ENCODE assay signal across 13 mouse cellular contexts in genomic region chr19:53726755-53727154, GRCm38 (mm10). TPM values are rescaled to one million over a fixed set of nuclear protein-coding genes. Genes with fewer than 3 reads are reported as not detected.
DNase-seq lines count a peak whose midpoint lies in the region; ATAC-seq and TF ChIP-seq lines count a peak whose summit lies in the region.
"Had no signal": no experiment of that assay in that cellular context is flagged by ENCODE, and none has a peak within 500 bp of the region (broad histone marks: within the 10 kb centered on the region; RNA-seq: fewer than 3 reads in every experiment).

No protein-coding gene starts in this region.

- ATAC-seq in kidney, postnatal 0 days (replicated peaks; ENCODE audit: low FRiP score, low read depth): 0 out of 2 replicates have a peak, but pooled peaks have one; percentile 37
- no peak for ATAC-seq in heart, postnatal 0 days (ENCODE audit: insufficient read depth, low read depth)
- no peak for ATAC-seq in liver, postnatal 0 days

- H3K9ac ChIP-seq in kidney, postnatal 0 days (ENCODE audit: low read depth, low read length): no peak overlapping the region
- no peak overlapping the region for H3K9ac ChIP-seq in heart, postnatal 0 days (replicated peaks; ENCODE audit: low read depth, low read length)
- no peak overlapping the region for H3K9ac ChIP-seq in liver, postnatal 0 days (replicated peaks)
- H3K9ac ChIP-seq: hindbrain, embryonic 13.5 days; intestine, embryonic 15.5 days; neural tube, embryonic 13.5 days had no signal

- no peak for TF ChIP-seq EP300 in heart, postnatal 0 days (IDR thresholded peaks at IDR 0.05; ENCODE audit: low read depth)
- no peak for TF ChIP-seq EP300 in liver, postnatal 0 days (IDR thresholded peaks at IDR 0.05; ENCODE audit: low read depth)

- 0 out of 2 replicates have a peak overlapping the region, but pooled peaks have one; percentile 38 for H3K27ac ChIP-seq in heart, embryonic 10.5 days
- H3K27ac ChIP-seq in kidney, postnatal 0 days: no peak overlapping the region
- peak overlapping the region; percentile 78 for H3K27ac ChIP-seq in heart, postnatal 0 days (ENCODE audit: low read depth)
- H3K27ac ChIP-seq in liver, postnatal 0 days (ENCODE audit: low read depth): no peak overlapping the region
- H3K27ac ChIP-seq: hindbrain, embryonic 13.5 days; intestine, embryonic 15.5 days; neural tube, embryonic 13.5 days had no signal

- no peak for DNase-seq in heart, embryonic 10.5 days (ENCODE audit: low spot score)
- DNase-seq in heart, postnatal 14 days: no peak
- no peak for DNase-seq in kidney, postnatal 0 days (ENCODE audit: low spot score)
- no peak for DNase-seq in kidney, adult 11 months
- no peak for DNase-seq in heart, postnatal 0 days (ENCODE audit: low spot score)
- no peak for DNase-seq in cerebellum, adult 9-10 months
- no peak for DNase-seq in liver, postnatal 0 days
- DNase-seq: cerebellum, adult 9-11 months; layer of hippocampus, postnatal 36 days; left cerebral cortex, postnatal 4 days had no signal

- no peak overlapping the region for H3K4me3 ChIP-seq in heart, embryonic 10.5 days
- no peak overlapping the region for H3K4me3 ChIP-seq in kidney, postnatal 0 days (replicated peaks; ENCODE audit: low read depth, low read length)
- no peak overlapping the region for H3K4me3 ChIP-seq in heart, postnatal 0 days (ENCODE audit: low read depth, low read length)
- H3K4me3 ChIP-seq in liver, postnatal 0 days (ENCODE audit: low read depth, low read length): no peak overlapping the region
- H3K4me3 ChIP-seq: hindbrain, embryonic 13.5 days; intestine, embryonic 15.5 days; neural tube, embryonic 13.5 days had no signal

- peaks cover 71% of the 10 kb centered on the region for H3K4me1 ChIP-seq in heart, embryonic 10.5 days
- H3K4me1 ChIP-seq in kidney, postnatal 0 days (replicated peaks; ENCODE audit: insufficient read depth, low read length): no peaks in the 10 kb centered on the region; the same call in 1 of the 2 replicates
- H3K4me1 ChIP-seq in heart, postnatal 0 days (ENCODE audit: control insufficient read depth, insufficient read depth): peaks cover 49% of the 10 kb centered on the region
- peaks cover 1% of the 10 kb centered on the region; the same call in 1 of the 2 replicates for H3K4me1 ChIP-seq in liver, postnatal 0 days (ENCODE audit: insufficient read depth)

- H3K27me3 ChIP-seq in heart, embryonic 10.5 days (ENCODE audit: insufficient read depth, poor library complexity, severe bottlenecking): no peaks in the 10 kb centered on the region
- H3K27me3 ChIP-seq in kidney, postnatal 0 days (ENCODE audit: insufficient read depth, low read length): no peaks in the 10 kb centered on the region
- no peaks in the 10 kb centered on the region for H3K27me3 ChIP-seq in heart, postnatal 0 days (ENCODE audit: control insufficient read depth, insufficient read depth, low read length)
- no peaks in the 10 kb centered on the region for H3K27me3 ChIP-seq in liver, postnatal 0 days (ENCODE audit: insufficient read depth, low read length)
- H3K27me3 ChIP-seq: hindbrain, embryonic 13.5 days; intestine, embryonic 15.5 days; neural tube, embryonic 13.5 days had no signal

- H3K4me2 ChIP-seq in kidney, postnatal 0 days (ENCODE audit: low read length): peak overlapping the region; percentile 55; the same call in 1 of the 2 replicates
- H3K4me2 ChIP-seq in heart, postnatal 0 days (ENCODE audit: low read depth, low read length): no peak overlapping the region
- no peak overlapping the region for H3K4me2 ChIP-seq in liver, postnatal 0 days (ENCODE audit: low read depth, low read length)
- H3K4me2 ChIP-seq: hindbrain, embryonic 13.5 days had no signal

- no peak for TF ChIP-seq CTCF in kidney, postnatal 0 days (IDR thresholded peaks at IDR 0.05; ENCODE audit: low read depth)
- no peak for TF ChIP-seq CTCF in heart, postnatal 0 days (IDR thresholded peaks at IDR 0.05; ENCODE audit: low read depth)
- TF ChIP-seq CTCF in liver, postnatal 0 days (IDR thresholded peaks at IDR 0.05; ENCODE audit: low read depth): no peak

- WGBS in heart, embryonic 10.5 days: 64% methylated on average over 11 of the region's 11 CpGs
- 60% methylated on average over 11 of the region's 11 CpGs for WGBS in kidney, postnatal 0 days
- 57% methylated on average over 11 of the region's 11 CpGs for WGBS in heart, postnatal 0 days
- 64% methylated on average over 11 of the region's 11 CpGs for WGBS in liver, postnatal 0 days (ENCODE audit: insufficient replicate concordance)

- H3K9me3 ChIP-seq in heart, embryonic 10.5 days: no peaks in the 10 kb centered on the region
- no peaks in the 10 kb centered on the region for H3K9me3 ChIP-seq in kidney, postnatal 0 days (replicated peaks; ENCODE audit: low read length)
- no peaks in the 10 kb centered on the region for H3K9me3 ChIP-seq in heart, postnatal 0 days (replicated peaks; ENCODE audit: control insufficient read depth, low read length)
- H3K9me3 ChIP-seq in liver, postnatal 0 days (ENCODE audit: low read length): no peaks in the 10 kb centered on the region
- H3K9me3 ChIP-seq: hindbrain, embryonic 13.5 days; intestine, embryonic 15.5 days; neural tube, embryonic 13.5 days had no signal

- intact Hi-C loops in heart, postnatal 14 days (cut with DNase I): no loop called here

- H3K36me3 ChIP-seq in heart, embryonic 10.5 days: 0 out of 2 replicates have a peak, but pooled peaks cover 4% of the 10 kb centered on the region
- no peaks in the 10 kb centered on the region for H3K36me3 ChIP-seq in kidney, postnatal 0 days (ENCODE audit: insufficient read depth, low read length)
- H3K36me3 ChIP-seq in heart, postnatal 0 days (replicated peaks; ENCODE audit: control insufficient read depth, insufficient read depth, low read length): 0 out of 2 replicates have a peak, but pooled peaks cover 2% of the 10 kb centered on the region
- H3K36me3 ChIP-seq in liver, postnatal 0 days (replicated peaks; ENCODE audit: insufficient read depth, low read length): no peaks in the 10 kb centered on the region
- H3K36me3 ChIP-seq: hindbrain, embryonic 13.5 days; intestine, embryonic 15.5 days; neural tube, embryonic 13.5 days had no signal

RNA-seq across cellular contexts. Expression of gene Rbm20, which starts 49.6 kb away (rescaled TPM):
- 18.3 and 34.7 TPM in 2 replicates for polyA plus RNA-seq in heart, embryonic 10.5 days (2016; fragmentation: Nextera tagmentation; extraction: Ambion mirVana)
- total RNA-seq in heart, postnatal 14 days (2021): 100 to 1,000 TPM; 224 to 225 TPM
- 2.5 and 2.8 TPM in 2 replicates for polyA plus RNA-seq in kidney, postnatal 0 days (2015; fragmentation: Nextera tagmentation; extraction: Ambion mirVana)
- 328 and 340 TPM in 2 replicates for total RNA-seq in heart, postnatal 0 days (2014; rRNA removed; ENCODE audit: low replicate concordance)
- 58.5 and 65.2 TPM in 2 replicates for polyA plus RNA-seq in heart, postnatal 0 days (2015; fragmentation: Nextera tagmentation; extraction: Ambion mirVana)
- polyA plus RNA-seq in liver, postnatal 0 days (2015; fragmentation: Nextera tagmentation; extraction: Ambion mirVana): 0.16 and 0.17 TPM in 2 replicates

Comparison
In these comparisons a context has a peak if more than half of its experiments do, and no peak if none do; other contexts are left out.
1. H3K27ac ChIP-seq: peak in heart, embryonic 10.5 days (single experiment) and heart, postnatal 0 days (single experiment); none in kidney, postnatal 0 days (single experiment) and liver, postnatal 0 days (single experiment).